Mouse (Mus musculus) limb, embryonic 13.5 days (tissue): ENCODE data around the gene Pxn. TPM values are rescaled to one million over a fixed set of nuclear protein-coding genes. Genes with fewer than 3 reads are reported as not detected.

ENCODE experiments used
- ATAC-seq: fragments of 200-750 bp; cut with Nextera tagmentation; 2 replicates; pipeline ENCODE4 v1.8.0; 2017; ENCODE audit warnings: low read depth, moderate number of reproducible peaks, moderate TSS enrichment; ENCODE audit not compliant: low FRiP score
- H3K27ac ChIP-seq: fragments of 300-500 bp; sonication (generic); 2 replicates; pipeline ENCODE4 v1.5.1; 2015; ENCODE audit warnings: inconsistent platforms, mild to moderate bottlenecking, moderate library complexity
- H3K27me3 ChIP-seq: fragments of 300-500 bp; sonication (generic); 2 replicates; pipeline ENCODE4 v1.6.1; 2015; ENCODE audit warnings: mild to moderate bottlenecking, inconsistent platforms
- H3K36me3 ChIP-seq: fragments of 300-500 bp; sonication (generic); 2 replicates; pipeline ENCODE4 v1.6.1; 2015; ENCODE audit warnings: inconsistent platforms, mild to moderate bottlenecking, moderate library complexity
- H3K4me1 ChIP-seq: fragments of 300-500 bp; sonication (generic); 2 replicates; pipeline ENCODE4 v1.6.1; 2015; ENCODE audit warnings: inconsistent platforms
- H3K4me2 ChIP-seq: fragments of 300-500 bp; sonication (generic); replicated peaks from 2 replicates; pipeline ENCODE4 v1.6.1; 2015; ENCODE audit warnings: inconsistent platforms, mild to moderate bottlenecking, moderate library complexity
- H3K4me3 ChIP-seq: fragments of 300-500 bp; sonication (generic); 2 replicates; pipeline ENCODE4 v1.5.1; 2015; ENCODE audit warnings: moderate library complexity, mild to moderate bottlenecking, inconsistent platforms
- H3K9ac ChIP-seq: fragments of 300-500 bp; sonication (generic); 2 replicates; pipeline ENCODE4 v1.6.1; 2015; ENCODE audit warnings: mild to moderate bottlenecking, inconsistent platforms
- H3K9me3 ChIP-seq: fragments of 300-500 bp; sonication (generic); 2 replicates; pipeline ENCODE4 v1.6.1; 2016; ENCODE audit warnings: inconsistent platforms
- WGBS: fragments of 180-500 bp; shearing (Covaris S2); methylation state at CpG from one replicate; pipeline ENCODE4 v1.1.7; 2015; 5-methylcytosine and 5-hydroxymethylcytosine counted together
- polyA plus RNA-seq: library from polyadenylated mRNA; unstranded; fragments of >200 nt; fragmentation: Nextera tagmentation; extraction: Ambion mirVana; gene quantifications from 2 replicates; pipeline ENCODE4 v1.2.1, GENCODE M21; 2015

Gene Pxn
- polyA plus RNA-seq, 1 experiment from 2014 or later = 54.0 TPM

DNA sequence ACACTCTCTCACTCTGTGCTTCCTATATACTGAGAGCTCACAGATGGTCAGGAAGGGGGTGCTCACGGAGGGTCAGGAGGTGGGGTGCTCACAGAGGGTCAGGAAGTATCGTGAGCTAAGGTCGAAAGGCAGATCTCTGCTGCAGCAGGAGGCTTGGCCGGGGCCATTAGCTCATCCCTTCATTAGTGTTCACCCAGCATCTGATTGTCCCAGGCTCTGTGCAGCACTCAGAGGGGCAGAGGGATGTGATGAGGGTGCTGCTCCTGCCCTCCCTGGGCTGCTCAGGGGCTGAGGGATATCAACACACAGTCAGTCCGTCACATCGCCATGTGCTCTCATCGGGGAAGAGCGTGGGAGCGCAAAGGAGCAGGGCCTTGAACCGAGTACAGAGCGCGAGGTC, 18.0 kb downstream of the Pxn start:
- H3K27me3 ChIP-seq = no peaks in the 10 kb centered on the region

DNA sequence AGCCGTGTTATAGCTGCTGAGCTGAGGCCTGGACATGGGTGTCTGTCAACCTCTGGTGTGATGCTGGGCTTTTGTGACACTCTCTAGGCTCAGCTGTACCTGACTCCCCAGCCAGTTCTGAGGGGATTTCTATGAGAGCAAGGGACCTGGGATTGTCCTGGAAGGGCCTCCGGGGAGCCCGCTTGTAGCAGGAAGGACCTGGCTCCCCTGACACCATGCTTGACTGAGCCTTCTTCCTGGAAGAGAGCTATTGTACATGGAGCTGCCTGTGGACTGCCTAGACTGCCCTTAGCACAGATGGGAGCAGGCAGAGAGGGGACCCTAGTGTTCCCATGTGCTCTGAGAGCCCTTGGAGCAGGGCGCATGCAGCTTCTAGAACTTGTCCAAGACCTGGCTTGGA, 18.9 kb downstream of the Pxn start:
- Histone ChIP-seq H3K4me1 (peaks cover 76% of the 10 kb centered on the region), H3K4me3 (no peak overlapping the region), H3K36me3 (0 out of 2 replicates have a peak, but pooled peaks cover 5% of the 10 kb centered on the region), H3K27me3 (no peaks in the 10 kb centered on the region), H3K4me2 (no peak overlapping the region), H3K27ac (peak overlapping the region; percentile 48; the same call in 1 of the 2 replicates), H3K9me3 (no peaks in the 10 kb centered on the region), H3K9ac (peak overlapping the region; percentile 25; the same call in 1 of the 2 replicates)
- no peak for ATAC-seq
- WGBS = 92% methylated on average over 4 of the region's 4 CpGs

More for the DNA sequence above, 18.0 kb downstream of the Pxn start:
- Histone ChIP-seq H3K4me1 (peaks cover 72% of the 10 kb centered on the region), H3K9me3 (no peaks in the 10 kb centered on the region), H3K27ac (peak overlapping the region; percentile 79), H3K4me3 (peak overlapping the region; percentile 20), H3K9ac (peak overlapping the region; percentile 45; the same call in 1 of the 2 replicates), H3K4me2 (peak overlapping the region; percentile 56), H3K36me3 (0 out of 2 replicates have a peak, but pooled peaks cover 8% of the 10 kb centered on the region)
- WGBS = 44% methylated on average over 12 of the region's 12 CpGs
- ATAC-seq = peak; percentile 37

DNA sequence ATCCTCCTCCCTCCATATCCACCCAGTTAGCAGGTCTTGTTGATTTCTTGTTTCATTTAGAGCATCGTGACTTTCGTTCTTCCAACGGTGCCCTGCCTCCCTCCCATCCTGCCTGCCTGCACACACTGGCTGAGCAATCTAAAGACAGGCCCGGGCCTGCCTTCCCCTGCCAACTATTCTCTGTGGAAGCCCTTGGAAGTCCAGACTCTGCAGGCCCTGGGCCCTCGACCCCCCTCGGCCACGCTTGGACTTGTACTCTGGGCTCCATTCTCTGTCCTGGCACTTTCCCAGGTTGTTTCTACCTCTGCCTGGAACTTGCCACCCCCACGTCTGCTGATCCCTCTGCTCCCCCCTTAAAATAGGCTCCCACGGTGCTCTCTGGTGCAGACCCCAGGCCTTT, 19.5 kb downstream of the Pxn start:
- H3K27ac ChIP-seq = peak overlapping the region; percentile 48; the same call in 1 of the 2 replicates
- no peaks in the 10 kb centered on the region for H3K9me3 ChIP-seq
- no peak for ATAC-seq
- H3K4me2 ChIP-seq = no peak overlapping the region; the same call in 1 of the 2 replicates
- no peaks in the 10 kb centered on the region for H3K27me3 ChIP-seq
- 73% methylated on average over 9 of the region's 9 CpGs for WGBS
- no peak overlapping the region; the same call in 1 of the 2 replicates for H3K9ac ChIP-seq
- peaks cover 81% of the 10 kb centered on the region for H3K4me1 ChIP-seq
- H3K36me3 ChIP-seq = 0 out of 2 replicates have a peak, but pooled peaks cover 4% of the 10 kb centered on the region
- no peak overlapping the region for H3K4me3 ChIP-seq

DNA sequence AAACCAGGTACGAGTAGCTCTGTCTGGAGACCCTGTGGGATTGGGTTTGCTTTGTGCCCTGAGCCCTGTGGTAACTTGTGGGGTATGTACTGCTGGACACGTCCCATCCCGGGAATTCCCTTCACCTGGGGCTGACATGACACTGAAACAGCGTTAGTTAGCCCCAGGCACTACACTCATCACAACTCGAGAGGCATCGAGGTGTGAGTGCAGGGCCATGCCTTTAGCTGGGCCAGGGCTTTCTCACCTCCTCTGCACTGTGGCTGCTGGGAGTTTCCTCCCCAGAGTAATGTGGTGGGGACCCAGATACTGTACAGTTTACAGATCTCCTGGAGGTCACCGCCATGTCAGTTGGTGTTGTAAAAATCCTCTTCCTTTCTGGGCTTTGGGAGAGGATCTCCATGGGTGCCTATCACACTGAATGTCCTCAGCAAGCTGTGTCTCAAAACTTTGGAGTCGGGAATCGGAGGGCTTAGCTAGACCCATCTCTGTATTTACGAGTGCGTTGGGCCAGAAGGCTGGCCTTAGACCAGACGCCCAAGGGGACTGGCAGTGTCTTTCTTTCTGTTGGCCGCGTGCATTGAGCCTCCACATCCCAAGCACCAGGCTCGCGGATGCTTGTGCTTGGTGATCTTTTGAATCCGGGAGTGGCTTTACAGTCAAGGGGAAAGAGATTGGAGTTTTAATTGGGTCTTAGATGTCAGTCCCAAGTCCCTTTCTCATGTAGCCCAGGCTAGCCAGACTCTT, 20.2 kb downstream of the Pxn start:
- peaks cover 84% of the 10 kb centered on the region for H3K4me1 ChIP-seq
- 79% methylated on average over 17 of the region's 17 CpGs for WGBS
- no peak overlapping the region; the same call in 1 of the 2 replicates for H3K4me2 ChIP-seq
- H3K9ac ChIP-seq = no peak overlapping the region; the same call in 1 of the 2 replicates
- no peak for ATAC-seq
- H3K9me3 ChIP-seq = no peaks in the 10 kb centered on the region
- H3K4me3 ChIP-seq = no peak overlapping the region
- H3K27me3 ChIP-seq = no peaks in the 10 kb centered on the region
- 0 out of 2 replicates have a peak, but pooled peaks cover 4% of the 10 kb centered on the region for H3K36me3 ChIP-seq
- peak overlapping the region; percentile 48; the same call in 1 of the 2 replicates for H3K27ac ChIP-seq

DNA sequence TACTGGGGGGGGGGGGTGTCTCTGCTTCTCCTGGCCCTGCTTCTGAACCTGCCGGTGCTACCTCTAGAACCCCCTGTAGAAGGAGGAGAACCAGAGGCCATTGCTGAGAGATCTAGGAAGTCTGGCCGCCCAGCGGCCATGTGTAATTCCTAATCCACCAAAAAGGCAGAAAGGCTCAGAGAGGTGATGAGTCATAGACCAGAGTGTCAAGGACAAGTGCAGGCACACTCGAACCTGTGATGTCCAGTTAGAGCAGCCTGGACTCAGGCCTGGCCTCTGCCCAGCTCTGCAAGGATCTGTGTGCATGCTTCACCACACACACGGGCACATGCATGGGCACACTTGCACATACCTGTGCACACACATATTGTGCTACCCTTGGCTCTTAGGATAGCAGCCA, 21.7 kb downstream of the Pxn start:
- Histone ChIP-seq H3K9ac (no peak overlapping the region), H3K4me2 (no peak overlapping the region), H3K4me1 (peaks cover 84% of the 10 kb centered on the region), H3K27me3 (no peaks in the 10 kb centered on the region), H3K4me3 (no peak overlapping the region), H3K36me3 (0 out of 2 replicates have a peak, but pooled peaks cover 4% of the 10 kb centered on the region), H3K9me3 (no peaks in the 10 kb centered on the region), H3K27ac (no peak overlapping the region)
- no peak for ATAC-seq
- 83% methylated on average over 5 of the region's 5 CpGs for WGBS

DNA sequence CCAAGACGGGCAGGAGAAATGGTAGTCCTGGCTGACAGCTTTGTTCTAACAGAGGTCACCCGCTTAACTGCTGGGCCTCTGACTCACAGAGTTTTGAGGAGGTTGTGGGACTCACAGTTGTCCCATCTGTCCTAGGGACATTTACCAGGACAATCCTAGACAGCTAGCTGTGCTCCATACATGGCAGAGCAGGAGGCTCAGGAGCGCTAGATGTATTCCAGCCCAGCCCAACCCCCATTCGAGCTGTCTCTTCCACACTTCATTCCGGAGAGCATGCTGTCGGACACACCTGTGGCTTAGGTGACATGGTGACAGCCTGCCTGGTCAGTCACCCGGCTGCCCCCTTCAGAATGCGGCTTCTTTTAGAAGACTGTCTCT, 22.9 kb downstream of the Pxn start:
- H3K27ac ChIP-seq = peak overlapping the region; percentile 89
- no peak overlapping the region for H3K4me2 ChIP-seq
- no peaks in the 10 kb centered on the region for H3K27me3 ChIP-seq
- peaks cover 84% of the 10 kb centered on the region for H3K4me1 ChIP-seq
- no peaks in the 10 kb centered on the region for H3K9me3 ChIP-seq
- 61% methylated on average over 8 of the region's 8 CpGs for WGBS
- H3K9ac ChIP-seq = no peak overlapping the region
- H3K4me3 ChIP-seq = no peak overlapping the region
- no peak for ATAC-seq
- 0 out of 2 replicates have a peak, but pooled peaks cover 4% of the 10 kb centered on the region for H3K36me3 ChIP-seq

DNA sequence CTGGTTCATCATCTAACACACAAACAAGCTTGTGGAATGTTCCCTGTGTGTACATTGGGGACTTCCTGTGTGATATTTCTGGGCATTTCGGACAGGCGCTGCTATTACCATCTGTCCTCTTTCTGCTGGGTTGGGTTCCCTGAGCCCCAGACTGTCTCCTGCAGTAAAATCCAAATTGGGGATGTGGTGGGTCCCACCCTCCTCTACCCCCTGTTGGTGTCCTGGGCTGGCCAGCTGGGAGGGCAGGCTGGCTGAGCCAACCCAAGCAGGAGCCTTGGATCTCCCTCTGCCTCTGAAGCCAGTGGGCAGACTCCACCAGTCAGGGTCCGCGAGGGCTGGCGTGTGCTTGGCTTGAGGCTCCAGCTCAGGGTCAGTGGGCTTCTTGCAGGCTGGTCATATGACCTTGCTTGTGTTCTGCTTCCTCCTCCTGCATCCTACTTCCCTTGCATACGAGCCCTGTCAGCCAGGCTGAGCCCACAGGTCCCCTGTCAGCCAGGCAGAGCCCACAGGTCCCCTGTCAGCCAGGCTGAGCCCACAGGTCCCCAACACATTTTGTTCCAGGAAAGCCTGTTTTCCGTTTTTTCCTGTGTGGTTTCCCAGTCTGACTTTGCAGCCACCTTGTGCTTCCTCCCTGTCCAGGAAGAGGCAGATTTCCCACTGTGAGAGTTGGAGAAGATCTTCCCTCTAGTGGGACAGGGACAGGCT, 23.4 kb downstream of the Pxn start:
- 51% methylated on average over 7 of the region's 7 CpGs for WGBS
- ATAC-seq = no peak
- Histone ChIP-seq H3K27me3 (no peaks in the 10 kb centered on the region), H3K9me3 (no peaks in the 10 kb centered on the region), H3K4me2 (peak overlapping the region; percentile 20), H3K4me3 (no peak overlapping the region), H3K27ac (peak overlapping the region; percentile 89), H3K9ac (0 out of 2 replicates have a peak overlapping the region, but pooled peaks have one; percentile 43), H3K36me3 (0 out of 2 replicates have a peak, but pooled peaks cover 4% of the 10 kb centered on the region), H3K4me1 (peaks cover 84% of the 10 kb centered on the region)

DNA sequence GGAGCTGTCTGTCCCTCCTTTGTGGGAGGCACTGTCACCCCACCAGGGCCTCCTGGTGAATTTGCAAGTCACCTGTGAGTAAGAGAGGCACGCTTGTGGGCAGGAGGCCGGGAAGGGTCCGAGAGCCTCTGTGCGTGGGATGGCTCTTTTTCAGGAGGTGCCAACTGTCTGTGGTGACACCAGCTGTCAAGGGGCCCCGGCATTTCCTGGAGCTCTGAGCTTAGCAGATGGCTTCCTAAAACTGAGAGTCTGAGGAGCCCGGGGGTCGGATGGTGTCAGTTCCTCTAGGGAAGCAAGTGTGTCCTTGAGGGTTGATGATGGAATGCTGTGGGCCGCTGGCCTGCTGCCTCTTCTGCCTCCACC, 24.0 kb downstream of the Pxn start:
- 0 out of 2 replicates have a peak overlapping the region, but pooled peaks have one; percentile 43 for H3K9ac ChIP-seq
- WGBS = 56% methylated on average over 8 of the region's 8 CpGs
- H3K4me3 ChIP-seq = no peak overlapping the region
- no peak for ATAC-seq
- H3K9me3 ChIP-seq = no peaks in the 10 kb centered on the region
- peak overlapping the region; percentile 89 for H3K27ac ChIP-seq
- H3K27me3 ChIP-seq = no peaks in the 10 kb centered on the region
- H3K36me3 ChIP-seq = 0 out of 2 replicates have a peak, but pooled peaks cover 4% of the 10 kb centered on the region
- peaks cover 84% of the 10 kb centered on the region for H3K4me1 ChIP-seq
- H3K4me2 ChIP-seq = peak overlapping the region; percentile 20

DNA sequence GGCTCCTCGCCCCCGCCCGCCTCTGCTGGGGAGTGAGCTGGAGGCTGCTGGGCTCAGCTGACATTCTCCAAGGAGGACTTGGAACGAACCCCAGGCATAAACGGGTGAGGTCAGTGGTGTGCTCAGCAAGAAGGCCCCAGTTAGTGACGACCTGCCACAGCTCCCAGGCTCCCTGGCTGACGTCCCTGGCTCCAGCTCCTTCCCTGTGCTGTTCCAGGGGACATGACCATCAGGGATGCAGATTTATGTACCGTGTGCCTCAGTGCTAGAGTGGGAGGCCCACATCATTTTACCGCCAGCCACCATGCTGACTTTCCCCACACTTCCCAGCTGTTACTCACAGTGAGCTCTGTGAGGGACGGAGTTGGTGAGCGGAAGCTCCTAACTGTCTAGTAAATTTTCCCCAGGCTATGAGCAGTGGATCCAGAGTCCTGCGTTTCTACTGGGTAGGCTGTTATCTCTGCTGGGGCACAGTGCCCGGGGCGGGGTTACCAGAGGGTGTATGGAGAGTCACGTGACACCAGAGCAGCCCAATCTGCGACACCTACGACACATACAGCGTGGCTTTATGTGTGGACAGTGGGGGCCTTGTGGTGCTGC, 25.3 kb downstream of the Pxn start:
- peak overlapping the region; percentile 55 for H3K9ac ChIP-seq
- peak overlapping the region; percentile 89 for H3K27ac ChIP-seq
- ATAC-seq = peak; percentile 67
- no peaks in the 10 kb centered on the region for H3K9me3 ChIP-seq
- peaks cover 79% of the 10 kb centered on the region for H3K4me1 ChIP-seq
- H3K4me2 ChIP-seq = peak overlapping the region; percentile 40
- H3K4me3 ChIP-seq = no peak overlapping the region
- no peaks in the 10 kb centered on the region for H3K27me3 ChIP-seq
- H3K36me3 ChIP-seq = no peaks in the 10 kb centered on the region
- WGBS = 22% methylated on average over 18 of the region's 18 CpGs

DNA sequence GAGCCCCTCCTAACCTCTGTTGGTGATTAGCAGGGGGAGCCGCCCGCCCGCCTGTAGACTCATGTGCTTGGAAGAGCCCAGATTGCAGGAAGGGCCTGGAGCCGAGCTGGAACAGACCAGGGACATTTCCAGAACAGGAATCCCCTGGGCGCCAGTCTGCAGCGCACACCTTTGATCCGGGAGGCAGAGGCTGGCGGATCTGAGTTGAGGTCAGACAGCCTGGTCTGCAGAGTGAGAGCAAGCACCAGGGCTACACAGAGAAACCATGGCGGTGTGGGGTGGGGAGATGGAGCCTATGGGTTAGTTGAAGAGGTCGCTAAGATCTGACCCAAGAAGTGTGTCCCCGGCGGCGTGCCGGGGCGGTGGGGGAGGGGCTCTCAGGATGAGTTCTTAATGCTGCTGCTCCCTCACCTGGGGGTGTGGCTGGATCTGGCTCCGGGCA, 27.8 kb downstream of the Pxn start:
- Histone ChIP-seq H3K4me3 (no peak overlapping the region), H3K4me2 (peak overlapping the region; percentile 48), H3K9ac (peak overlapping the region; percentile 54), H3K4me1 (peaks cover 88% of the 10 kb centered on the region), H3K27ac (peak overlapping the region; percentile 44; the same call in 1 of the 2 replicates), H3K36me3 (no peaks in the 10 kb centered on the region), H3K9me3 (no peaks in the 10 kb centered on the region), H3K27me3 (no peaks in the 10 kb centered on the region)
- WGBS = 7% methylated on average over 16 of the region's 16 CpGs
- no peak for ATAC-seq

DNA sequence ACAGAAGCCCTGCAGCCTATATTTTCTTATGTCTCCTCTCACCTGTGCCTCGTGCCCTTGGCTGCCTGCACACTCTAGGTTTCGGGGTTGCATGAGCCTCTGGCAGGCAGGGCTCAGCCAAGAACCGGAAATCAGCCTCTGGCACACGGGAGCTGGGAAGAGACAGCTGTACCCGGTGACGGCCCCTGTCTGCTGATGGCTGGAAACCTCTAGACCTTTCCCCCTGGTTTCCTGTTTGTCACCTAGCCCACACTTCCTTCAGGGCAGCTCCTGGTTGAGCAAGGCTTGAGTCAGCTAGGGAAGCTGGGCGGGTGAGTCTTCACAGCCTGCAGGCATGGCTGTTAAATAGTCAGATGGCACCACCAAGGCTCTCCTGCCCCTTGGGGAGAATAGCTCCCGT, 28.4 kb downstream of the Pxn start:
- peak overlapping the region; percentile 44; the same call in 1 of the 2 replicates for H3K27ac ChIP-seq
- H3K9ac ChIP-seq = peak overlapping the region; percentile 26
- no peaks in the 10 kb centered on the region for H3K36me3 ChIP-seq
- peaks cover 83% of the 10 kb centered on the region for H3K4me1 ChIP-seq
- 21% methylated on average over 8 of the region's 8 CpGs for WGBS
- H3K4me3 ChIP-seq = no peak overlapping the region
- no peaks in the 10 kb centered on the region for H3K27me3 ChIP-seq
- no peaks in the 10 kb centered on the region for H3K9me3 ChIP-seq
- peak overlapping the region; percentile 48 for H3K4me2 ChIP-seq
- no peak for ATAC-seq
